Mouse (Mus musculus) splenic B cell, adult 2 months (primary cell): ENCODE data around the gene Znrf4.
A peak's percentile ranks its signal among the peaks of the same experiment; 100 is the strongest.

Experiments
- DNase-seq: peaks from one replicate; pipeline ENCODE4 v3.0.0-alpha.2; 2011; ENCODE audit warnings: low read depth, low spot score
- H3K27me3 ChIP-seq: 2 replicates; pipeline ENCODE4 v1.6.1; 2012; ENCODE audit warnings: mild to moderate bottlenecking, low read length, moderate library complexity, mixed read lengths; ENCODE audit not compliant: control insufficient read depth, poor library complexity, insufficient read depth, severe bottlenecking
- H3K36me3 ChIP-seq: 2 replicates; pipeline ENCODE4 v1.6.1; 2012; ENCODE audit warnings: mild to moderate bottlenecking, low read length, moderate library complexity, mixed read lengths; ENCODE audit not compliant: control insufficient read depth, poor library complexity, insufficient read depth, severe bottlenecking

The Znrf4 gene

GRCm38 (mm10) chr17:56470571-56470970 is 41.7 kb downstream of the Znrf4 start:
- no peaks in the 10 kb centered on the region; the same call in 1 of the 2 replicates for H3K27me3 ChIP-seq
- H3K36me3 ChIP-seq, result no peaks in the 10 kb centered on the region
- DNase-seq, result no peak

GRCm38 (mm10) chr17:56470001-56470436 is 42.2 kb downstream of the Znrf4 start:
- no peak for DNase-seq
- Histone ChIP-seq H3K36me3 (no peaks in the 10 kb centered on the region), H3K27me3 (no peaks in the 10 kb centered on the region; the same call in 1 of the 2 replicates)

GRCm38 (mm10) chr17:56469275-56469674 is 43.0 kb downstream of the Znrf4 start:
- H3K27me3 ChIP-seq, result no peaks in the 10 kb centered on the region; the same call in 1 of the 2 replicates
- H3K36me3 ChIP-seq, result no peaks in the 10 kb centered on the region
- DNase-seq, result no peak

- no peaks in the 10 kb centered on the region; the same call in 1 of the 2 replicates for H3K27me3 ChIP-seq
- no peaks in the 10 kb centered on the region for H3K36me3 ChIP-seq
Observed at GRCm38 (mm10) chr17:56468870-56469269, 43.4 kb downstream of the Znrf4 start.

GRCm38 (mm10) chr17:56468380-56468779 is 43.9 kb downstream of the Znrf4 start:
- no peak for DNase-seq
- no peaks in the 10 kb centered on the region; the same call in 1 of the 2 replicates for H3K27me3 ChIP-seq
- no peaks in the 10 kb centered on the region for H3K36me3 ChIP-seq

More at GRCm38 (mm10) chr17:56468870-56469269, 43.4 kb downstream of the Znrf4 start:
- DNase-seq, result no peak

GRCm38 (mm10) chr17:56467456-56467884 is 44.8 kb downstream of the Znrf4 start:
- Histone ChIP-seq H3K27me3 (no peaks in the 10 kb centered on the region; the same call in 1 of the 2 replicates), H3K36me3 (no peaks in the 10 kb centered on the region)
- no peak for DNase-seq

- DNase-seq, result no peak
- no peaks in the 10 kb centered on the region; the same call in 1 of the 2 replicates for H3K27me3 ChIP-seq
- H3K36me3 ChIP-seq, result no peaks in the 10 kb centered on the region
Observed at GRCm38 (mm10) chr17:56466747-56467146, 45.5 kb downstream of the Znrf4 start.

- Histone ChIP-seq H3K36me3 (no peaks in the 10 kb centered on the region), H3K27me3 (no peaks in the 10 kb centered on the region; the same call in 1 of the 2 replicates)
- DNase-seq, result no peak
Observed at GRCm38 (mm10) chr17:56464817-56465216, 47.4 kb downstream of the Znrf4 start.

GRCm38 (mm10) chr17:56464345-56464744 is 47.9 kb downstream of the Znrf4 start:
- Histone ChIP-seq H3K36me3 (no peaks in the 10 kb centered on the region), H3K27me3 (no peaks in the 10 kb centered on the region)
- DNase-seq, result no peak

- Histone ChIP-seq H3K36me3 (no peaks in the 10 kb centered on the region), H3K27me3 (no peaks in the 10 kb centered on the region)
- no peak for DNase-seq
Observed at GRCm38 (mm10) chr17:56463500-56463899, 48.7 kb downstream of the Znrf4 start.

- H3K36me3 ChIP-seq, result no peaks in the 10 kb centered on the region
- no peaks in the 10 kb centered on the region for H3K27me3 ChIP-seq
- no peak for DNase-seq
Observed at GRCm38 (mm10) chr17:56462835-56463455, 49.3 kb downstream of the Znrf4 start.

GRCm38 (mm10) chr17:56461771-56462743 is 50.2 kb downstream of the Znrf4 start:
- peak; percentile 96 for DNase-seq
- H3K27me3 ChIP-seq, result no peaks in the 10 kb centered on the region
- H3K36me3 ChIP-seq, result no peaks in the 10 kb centered on the region
